Mouse (Mus musculus) bone marrow, adult 2 months (tissue): Measurements from ENCODE around the gene Lmo7. TPM values are rescaled to one million over a fixed set of nuclear protein-coding genes. Genes with fewer than 3 reads are reported as not detected.

Experiments
- H3K27ac ChIP-seq: fragments of 200-500 bp; 2 replicates; pipeline ENCODE4 v1.5.1; 2012; ENCODE audit warnings: low read depth, mild to moderate bottlenecking, control low read depth, inconsistent platforms, low read length; ENCODE audit not compliant: control insufficient read depth, poor library complexity, insufficient read depth
- H3K4me1 ChIP-seq: fragments of 200-500 bp; 2 replicates; pipeline ENCODE4 v1.6.1; 2011; ENCODE audit warnings: low read length; ENCODE audit not compliant: control insufficient read depth, insufficient read depth
- H3K4me3 ChIP-seq: fragments of 200-500 bp; replicated peaks from 2 replicates; pipeline ENCODE3; 2011; ENCODE audit warnings: mild to moderate bottlenecking, low read depth, low read length, control low read depth; ENCODE audit not compliant: control insufficient read depth
- CTCF ChIP-seq: fragments of 200-500 bp; IDR thresholded peaks from 2 replicates; pipeline ENCODE4 v1.5.1; 2011; ENCODE audit warnings: low read length, control low read depth; ENCODE audit not compliant: control insufficient read depth, insufficient read depth
- POLR2A ChIP-seq: fragments of 200-500 bp; IDR thresholded peaks from 2 replicates; pipeline ENCODE4 v1.6.1; 2011; ENCODE audit warnings: low read depth, mild to moderate bottlenecking, control low read depth, low read length, borderline replicate concordance; ENCODE audit not compliant: control insufficient read depth
- WGBS: fragments of 180-500 bp; shearing (Covaris S2); methylation state at CpG from one replicate; pipeline ENCODE4 v1.1.7; 2018; 5-methylcytosine and 5-hydroxymethylcytosine counted together
- polyA plus RNA-seq: library from polyadenylated mRNA; stranded (reverse); fragments of >200 nt; gene quantifications from 2 replicates; pipeline ENCODE4 v1.2.4, GENCODE M21; 2011; ENCODE audit warnings: low replicate concordance; ENCODE audit not compliant: missing spikeins, insufficient read depth, insufficient read length

Gene Lmo7
- polyA plus RNA-seq, 1 experiment: 5.1 TPM

- WGBS: 79% methylated on average over 1 of the region's 1 CpGs
- no peak for TF ChIP-seq CTCF
- TF ChIP-seq POLR2A: no peak
- no peak overlapping the region for H3K4me3 ChIP-seq
- H3K4me1 ChIP-seq: no peaks in the 10 kb centered on the region
- H3K27ac ChIP-seq: no peak overlapping the region
Measured at GRCm38 (mm10) chr14:101972764-101973163, 243.0 kb downstream of the Lmo7 start.

- no peak overlapping the region for H3K4me3 ChIP-seq
- 71% methylated on average over 6 of the region's 6 CpGs for WGBS
- H3K4me1 ChIP-seq: no peaks in the 10 kb centered on the region
- no peak overlapping the region for H3K27ac ChIP-seq
- TF ChIP-seq CTCF (no peak), POLR2A (no peak)
Measured at GRCm38 (mm10) chr14:101973171-101973570, 243.4 kb downstream of the Lmo7 start.

- 83% methylated on average over 11 of the region's 11 CpGs for WGBS
- no peak overlapping the region for H3K4me3 ChIP-seq
- no peak for TF ChIP-seq CTCF
- TF ChIP-seq POLR2A: no peak
- no peak overlapping the region for H3K27ac ChIP-seq
- no peaks in the 10 kb centered on the region for H3K4me1 ChIP-seq
Measured at GRCm38 (mm10) chr14:101976021-101976685, 246.4 kb downstream of the Lmo7 start.

Other genes with a start within 250 kb of the Lmo7 start
- 3.0 and 3.4 TPM in 2 replicates for gene Tbc1d4, start 120.8 kb upstream of the Lmo7 start, polyA plus RNA-seq
- gene Commd6, start 89.3 kb upstream of the Lmo7 start, polyA plus RNA-seq: 18.5 and 34.5 TPM in 2 replicates
- gene Uchl3, start 76.0 kb upstream of the Lmo7 start, polyA plus RNA-seq: 15.0 and 24.7 TPM in 2 replicates
- gene Gm9922, start 143 bp upstream of the Lmo7 start, polyA plus RNA-seq: not detected in 2 replicates